Mouse (Mus musculus): Measurements from ENCODE around the gene Hnrnpl. TPM values are rescaled to one million over a fixed set of nuclear protein-coding genes. Genes with fewer than 3 reads are reported as not detected.

The Hnrnpl gene
- polyA plus RNA-seq, 1 experiment: 633 TPM

DNA sequence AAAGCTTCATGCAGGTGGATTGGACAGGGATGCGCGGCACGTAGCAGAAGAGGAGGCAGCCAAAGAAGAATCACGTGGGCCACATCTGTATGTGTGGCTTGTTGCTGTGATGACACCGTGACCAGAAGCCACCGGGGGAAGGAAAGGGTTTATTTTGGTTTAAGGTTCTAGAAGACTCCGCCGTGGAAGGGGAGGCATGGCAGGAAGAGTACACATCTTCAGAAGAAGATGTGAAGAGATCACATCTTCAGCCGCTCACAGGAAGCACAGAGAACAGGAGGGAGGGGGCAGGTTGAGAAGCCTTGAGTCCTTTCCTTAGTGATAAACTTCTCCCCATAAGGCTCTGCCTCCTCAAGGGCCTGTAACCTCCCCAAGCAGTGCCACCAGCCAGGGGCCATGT lies 8.3 kb upstream of the Hnrnpl start:
- H3K9me3 ChIP-seq (replicated peaks; ENCODE audit: control insufficient read depth, insufficient read depth, low read length, poor library complexity, severe bottlenecking): no peaks in the 10 kb centered on the region
- no peak overlapping the region for H3K9ac ChIP-seq (ENCODE audit: low read depth, poor library complexity, severe bottlenecking)
- peaks cover 5% of the 10 kb centered on the region for H3K4me1 ChIP-seq (ENCODE audit: control insufficient read depth, insufficient read depth, low read length)
- H3K4me3 ChIP-seq (ENCODE audit: low read depth, low read length): no peak overlapping the region
- TF ChIP-seq EP300 (IDR thresholded peaks at IDR 0.05; ENCODE audit: insufficient read depth, low read depth, low read length): no peak
- no peak for TF ChIP-seq POLR2A (IDR thresholded peaks at IDR 0.05; ENCODE audit: insufficient read depth, low read length)
- TF ChIP-seq CTCF (IDR thresholded peaks at IDR 0.05; ENCODE audit: low read depth, low read length): no peak
- no peaks in the 10 kb centered on the region for H3K27me3 ChIP-seq (ENCODE audit: control insufficient read depth, insufficient read depth, low read length, poor library complexity, severe bottlenecking)
- H3K36me3 ChIP-seq (ENCODE audit: control insufficient read depth, insufficient read depth, low read length, poor library complexity, severe bottlenecking): peaks cover 5% of the 10 kb centered on the region
- no peak overlapping the region for H3K27ac ChIP-seq (ENCODE audit: insufficient read depth, low read length)

DNA sequence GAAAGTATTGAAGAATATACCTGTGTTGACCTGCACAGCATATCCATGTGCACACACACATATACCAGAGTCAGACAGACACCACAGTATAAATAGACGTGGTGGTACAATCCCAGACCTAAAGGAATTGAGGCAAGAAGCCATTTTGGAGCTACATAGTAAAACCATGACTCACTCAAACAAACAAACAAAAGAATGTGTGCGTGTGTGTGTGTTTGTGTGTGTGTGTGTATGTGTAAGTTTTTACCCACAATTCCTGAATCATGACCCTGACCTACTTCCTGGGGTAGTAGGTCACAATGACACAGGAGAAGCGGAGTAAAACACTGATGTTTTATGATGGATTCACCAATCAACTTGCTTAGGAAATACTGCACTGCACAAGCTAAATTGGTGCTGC lies 6.9 kb upstream of the Hnrnpl start:
- Histone ChIP-seq H3K4me1 (ENCODE audit: control insufficient read depth, insufficient read depth, low read length) (peaks cover 9% of the 10 kb centered on the region), H3K27ac (ENCODE audit: insufficient read depth, low read length) (peak overlapping the region; percentile 100), H3K27me3 (ENCODE audit: control insufficient read depth, insufficient read depth, low read length, poor library complexity, severe bottlenecking) (no peaks in the 10 kb centered on the region), H3K4me3 (ENCODE audit: low read depth, low read length) (no peak overlapping the region), H3K9me3 (replicated peaks; ENCODE audit: control insufficient read depth, insufficient read depth, low read length, poor library complexity, severe bottlenecking) (no peaks in the 10 kb centered on the region), H3K36me3 (ENCODE audit: control insufficient read depth, insufficient read depth, low read length, poor library complexity, severe bottlenecking) (peaks cover 5% of the 10 kb centered on the region), H3K9ac (ENCODE audit: low read depth, poor library complexity, severe bottlenecking) (peak overlapping the region; percentile 46)
- TF ChIP-seq EP300 (IDR thresholded peaks at IDR 0.05; ENCODE audit: insufficient read depth, low read depth, low read length): no peak
- no peak for TF ChIP-seq POLR2A (IDR thresholded peaks at IDR 0.05; ENCODE audit: insufficient read depth, low read length)
- TF ChIP-seq CTCF (IDR thresholded peaks at IDR 0.05; ENCODE audit: low read depth, low read length): no peak

DNA sequence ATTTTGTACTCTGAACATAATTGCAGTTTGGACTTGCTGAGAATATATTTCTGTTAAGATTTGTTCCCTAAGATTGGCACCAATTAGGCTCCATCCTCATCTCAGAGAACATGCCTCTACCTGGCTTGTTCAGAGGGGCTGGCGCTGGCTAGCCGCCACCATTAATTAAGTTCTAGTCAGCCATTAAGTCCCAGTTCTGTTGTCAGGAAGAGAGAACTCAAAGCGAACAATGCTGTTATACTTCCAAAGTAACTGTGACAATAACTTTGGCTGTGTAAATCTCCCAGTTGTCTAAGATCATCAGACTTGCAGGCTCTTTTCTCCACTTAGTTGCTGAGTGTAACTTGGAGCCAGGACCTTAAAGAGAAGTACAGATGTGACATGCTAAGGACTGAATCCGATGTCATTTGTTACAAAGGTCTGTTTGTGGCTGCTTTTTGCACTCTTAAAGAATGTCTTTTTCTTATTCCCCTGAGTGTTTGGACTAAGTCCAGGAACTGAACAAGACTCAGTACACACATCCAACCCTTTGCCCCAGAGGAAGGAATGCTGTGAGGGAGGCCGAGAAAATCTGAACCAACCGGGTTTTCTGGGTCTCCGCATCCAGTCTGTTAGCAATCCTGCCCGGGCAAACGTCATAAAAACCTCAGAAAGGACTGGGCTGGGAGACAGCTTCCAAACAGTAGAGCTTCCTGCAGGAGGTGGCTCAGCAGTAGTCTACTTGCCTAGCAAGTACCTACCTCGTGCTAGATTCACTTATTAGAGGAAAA lies 6.3 kb upstream of the Hnrnpl start:
- H3K27ac ChIP-seq (ENCODE audit: insufficient read depth, low read length): peak overlapping the region; percentile 100
- H3K36me3 ChIP-seq (ENCODE audit: control insufficient read depth, insufficient read depth, low read length, poor library complexity, severe bottlenecking): peaks cover 5% of the 10 kb centered on the region
- TF ChIP-seq EP300 (IDR thresholded peaks at IDR 0.05; ENCODE audit: insufficient read depth, low read depth, low read length) (no peak), CTCF (IDR thresholded peaks at IDR 0.05; ENCODE audit: low read depth, low read length) (no peak), POLR2A (IDR thresholded peaks at IDR 0.05; ENCODE audit: insufficient read depth, low read length) (no peak)
- peak overlapping the region; percentile 46 for H3K9ac ChIP-seq (ENCODE audit: low read depth, poor library complexity, severe bottlenecking)
- peak overlapping the region; percentile 1; the same call in 1 of the 2 replicates for H3K4me3 ChIP-seq (ENCODE audit: low read depth, low read length)
- peaks cover 9% of the 10 kb centered on the region for H3K4me1 ChIP-seq (ENCODE audit: control insufficient read depth, insufficient read depth, low read length)
- no peaks in the 10 kb centered on the region for H3K9me3 ChIP-seq (replicated peaks; ENCODE audit: control insufficient read depth, insufficient read depth, low read length, poor library complexity, severe bottlenecking)
- H3K27me3 ChIP-seq (ENCODE audit: control insufficient read depth, insufficient read depth, low read length, poor library complexity, severe bottlenecking): no peaks in the 10 kb centered on the region

DNA sequence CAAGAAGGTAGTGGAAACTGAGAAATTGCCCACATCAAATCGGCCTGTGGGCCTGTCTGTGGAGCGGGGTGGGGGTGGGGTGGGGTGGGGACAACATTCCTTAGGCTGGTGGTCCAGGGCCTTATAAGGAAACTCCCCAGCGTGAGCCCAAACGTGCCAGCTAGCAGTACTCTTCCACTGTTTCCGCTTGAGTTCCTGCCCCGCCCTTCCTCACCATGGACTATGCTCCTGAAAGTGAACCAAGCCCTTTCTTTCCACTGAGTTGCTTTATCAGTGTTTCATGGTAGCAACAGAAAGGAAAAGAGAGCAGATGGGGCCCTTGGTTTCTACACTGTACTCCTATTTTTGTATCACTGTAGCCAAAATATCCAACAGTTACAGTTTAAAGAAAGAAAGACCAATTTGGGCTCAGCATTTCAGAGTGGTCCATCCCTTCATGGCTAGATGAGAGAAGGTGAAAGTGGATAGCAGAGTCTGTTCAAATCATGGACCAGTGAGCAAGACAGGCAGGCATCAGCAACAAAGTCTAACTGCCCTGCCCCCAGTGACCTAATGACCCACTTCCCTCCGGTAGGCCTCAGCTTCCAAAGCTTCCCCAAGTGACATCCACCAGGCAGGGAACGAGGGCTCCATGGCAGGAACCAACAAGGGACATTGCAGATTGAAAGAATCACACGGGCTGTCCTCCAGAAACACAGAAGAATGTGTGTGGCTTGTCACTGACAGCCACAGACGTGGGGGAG lies 5.3 kb upstream of the Hnrnpl start:
- peaks cover 7% of the 10 kb centered on the region for H3K4me1 ChIP-seq (ENCODE audit: control insufficient read depth, insufficient read depth, low read length)
- TF ChIP-seq CTCF (IDR thresholded peaks at IDR 0.05; ENCODE audit: low read depth, low read length) (no peak), EP300 (IDR thresholded peaks at IDR 0.05; ENCODE audit: insufficient read depth, low read depth, low read length) (peak; percentile 69; the same call in 1 of the 2 replicates), POLR2A (IDR thresholded peaks at IDR 0.05; ENCODE audit: insufficient read depth, low read length) (no peak)
- H3K4me3 ChIP-seq (ENCODE audit: low read depth, low read length): no peak overlapping the region
- H3K36me3 ChIP-seq (ENCODE audit: control insufficient read depth, insufficient read depth, low read length, poor library complexity, severe bottlenecking): peaks cover 4% of the 10 kb centered on the region
- H3K9ac ChIP-seq (ENCODE audit: low read depth, poor library complexity, severe bottlenecking): peak overlapping the region; percentile 46
- peak overlapping the region; percentile 100 for H3K27ac ChIP-seq (ENCODE audit: insufficient read depth, low read length)
- H3K9me3 ChIP-seq (replicated peaks; ENCODE audit: control insufficient read depth, insufficient read depth, low read length, poor library complexity, severe bottlenecking): no peaks in the 10 kb centered on the region
- no peaks in the 10 kb centered on the region for H3K27me3 ChIP-seq (ENCODE audit: control insufficient read depth, insufficient read depth, low read length, poor library complexity, severe bottlenecking)

DNA sequence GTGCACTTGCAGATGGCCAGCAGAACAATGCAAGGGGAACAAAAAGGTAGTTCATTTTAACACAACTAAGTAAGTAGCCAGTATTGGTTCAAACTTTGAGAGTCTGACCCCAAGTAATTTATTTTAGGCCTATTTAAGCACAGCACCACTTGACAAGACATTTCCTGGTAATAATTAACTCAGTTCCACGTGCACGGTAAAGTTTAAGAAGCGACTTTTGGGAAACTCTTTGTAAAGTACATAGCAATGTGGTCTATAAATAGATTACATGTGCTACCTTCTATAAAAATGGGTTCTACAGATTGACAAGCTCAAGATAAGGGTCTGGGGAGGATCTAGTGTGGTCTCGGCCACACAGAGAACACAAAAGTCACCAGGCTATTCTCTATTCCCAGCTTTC lies 4.6 kb upstream of the Hnrnpl start:
- H3K27me3 ChIP-seq (ENCODE audit: control insufficient read depth, insufficient read depth, low read length, poor library complexity, severe bottlenecking): no peaks in the 10 kb centered on the region
- peak overlapping the region; percentile 87 for H3K27ac ChIP-seq (ENCODE audit: insufficient read depth, low read length)
- H3K4me1 ChIP-seq (ENCODE audit: control insufficient read depth, insufficient read depth, low read length): peaks cover 7% of the 10 kb centered on the region
- H3K36me3 ChIP-seq (ENCODE audit: control insufficient read depth, insufficient read depth, low read length, poor library complexity, severe bottlenecking): peaks cover 2% of the 10 kb centered on the region
- TF ChIP-seq CTCF (IDR thresholded peaks at IDR 0.05; ENCODE audit: low read depth, low read length): no peak
- no peak overlapping the region for H3K4me3 ChIP-seq (ENCODE audit: low read depth, low read length)
- H3K9ac ChIP-seq (ENCODE audit: low read depth, poor library complexity, severe bottlenecking): peak overlapping the region; percentile 2; the same call in 1 of the 2 replicates
- no peaks in the 10 kb centered on the region for H3K9me3 ChIP-seq (replicated peaks; ENCODE audit: control insufficient read depth, insufficient read depth, low read length, poor library complexity, severe bottlenecking)

DNA sequence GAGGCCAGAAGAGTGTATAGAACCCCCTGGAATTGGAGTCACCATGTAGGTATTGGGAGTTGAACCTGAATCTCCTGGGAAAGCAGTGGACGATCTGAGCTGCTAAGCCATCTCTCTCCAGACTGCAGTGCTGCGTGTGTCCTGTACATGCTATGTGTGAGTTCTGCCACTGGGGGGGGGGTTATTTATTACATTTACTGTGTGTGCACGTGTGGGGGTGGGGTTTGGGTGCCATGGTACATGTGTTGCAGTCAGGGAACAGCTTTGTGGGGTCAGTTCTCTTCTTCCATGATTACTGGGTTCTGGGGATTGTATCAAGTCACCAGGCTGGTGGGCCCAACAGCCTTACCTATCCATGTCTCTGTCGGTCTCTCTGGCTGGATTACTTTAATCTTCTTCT lies 1.5 kb upstream of the Hnrnpl start:
- Histone ChIP-seq H3K27ac (ENCODE audit: insufficient read depth, low read length) (no peak overlapping the region), H3K4me3 (ENCODE audit: low read depth, low read length) (no peak overlapping the region), H3K36me3 (ENCODE audit: control insufficient read depth, insufficient read depth, low read length, poor library complexity, severe bottlenecking) (peaks cover 2% of the 10 kb centered on the region), H3K9ac (ENCODE audit: low read depth, poor library complexity, severe bottlenecking) (no peak overlapping the region), H3K27me3 (ENCODE audit: control insufficient read depth, insufficient read depth, low read length, poor library complexity, severe bottlenecking) (no peaks in the 10 kb centered on the region), H3K9me3 (replicated peaks; ENCODE audit: control insufficient read depth, insufficient read depth, low read length, poor library complexity, severe bottlenecking) (no peaks in the 10 kb centered on the region), H3K4me1 (ENCODE audit: control insufficient read depth, insufficient read depth, low read length) (peaks cover 7% of the 10 kb centered on the region)
- TF ChIP-seq CTCF (IDR thresholded peaks at IDR 0.05; ENCODE audit: low read depth, low read length) (no peak), POLR2A (IDR thresholded peaks at IDR 0.05; ENCODE audit: insufficient read depth, low read length) (no peak), EP300 (IDR thresholded peaks at IDR 0.05; ENCODE audit: insufficient read depth, low read depth, low read length) (no peak)
